Comparison of ENCODE assay signal across 14 mouse cellular contexts in the genomic region with DNA sequence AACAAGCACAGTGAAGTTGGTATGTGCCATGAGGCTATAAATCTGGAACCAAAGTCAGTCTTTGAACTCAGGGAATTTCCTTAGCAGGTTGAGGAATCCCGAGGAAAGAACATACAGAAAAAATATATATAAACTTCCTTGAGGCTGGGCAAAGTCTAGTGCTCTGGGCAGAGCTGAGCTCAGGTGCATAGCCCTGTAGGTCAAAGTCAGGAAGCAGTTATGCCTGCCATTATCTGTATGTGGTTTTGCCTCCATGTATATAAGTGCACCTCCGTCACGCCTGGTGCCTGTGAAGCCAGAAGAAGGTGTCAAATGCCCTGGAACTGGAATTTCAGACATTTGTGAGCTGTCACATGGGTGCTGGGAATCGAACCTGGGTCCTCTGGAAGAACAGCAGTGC. TPM values are rescaled to one million over a fixed set of nuclear protein-coding genes. Genes with fewer than 3 reads are reported as not detected.
A peak's percentile ranks its signal among the peaks of the same experiment; 100 is the strongest.
DNase-seq lines count a peak whose midpoint lies in the region; ATAC-seq lines count a peak whose summit lies in the region.
"Had no signal": no experiment of that assay in that cellular context is flagged by ENCODE, and none has a peak within 500 bp of the region (broad histone marks: within the 10 kb centered on the region; RNA-seq: fewer than 3 reads in every experiment).

No protein-coding gene starts in this region.

- ATAC-seq in hindbrain, embryonic 15.5 days (ENCODE audit: low FRiP score, low read depth), result no peak
- no peak for ATAC-seq in hindbrain, embryonic 16.5 days
- no peak for ATAC-seq in midbrain, embryonic 13.5 days
- ATAC-seq in midbrain, embryonic 15.5 days (replicated peaks), result no peak
- ATAC-seq in erythroid progenitor cell, adult 5-6 weeks (replicated peaks; ENCODE audit: low FRiP score, poor library complexity, severe bottlenecking), result no peak

- H3K9ac ChIP-seq in hindbrain, embryonic 15.5 days, result no peak overlapping the region
- H3K9ac ChIP-seq in hindbrain, embryonic 16.5 days (ENCODE audit: low read depth, low read length), result no peak overlapping the region
- no peak overlapping the region for H3K9ac ChIP-seq in midbrain, embryonic 13.5 days (replicated peaks)
- no peak overlapping the region for H3K9ac ChIP-seq in midbrain, embryonic 15.5 days

- H3K27me3 ChIP-seq in hindbrain, embryonic 15.5 days, result no peaks in the 10 kb centered on the region
- H3K27me3 ChIP-seq in hindbrain, embryonic 16.5 days (replicated peaks; ENCODE audit: control insufficient read depth, insufficient read depth, low read length), result no peaks in the 10 kb centered on the region
- H3K27me3 ChIP-seq in midbrain, embryonic 13.5 days, result no peaks in the 10 kb centered on the region
- no peaks in the 10 kb centered on the region for H3K27me3 ChIP-seq in midbrain, embryonic 15.5 days (replicated peaks)
- H3K27me3 ChIP-seq: midbrain, embryonic 12.5 days had no signal

- no peaks in the 10 kb centered on the region for H3K9me3 ChIP-seq in hindbrain, embryonic 15.5 days
- H3K9me3 ChIP-seq in hindbrain, embryonic 16.5 days (ENCODE audit: control insufficient read depth, low read length), result no peaks in the 10 kb centered on the region
- H3K9me3 ChIP-seq in midbrain, embryonic 13.5 days, result no peaks in the 10 kb centered on the region
- H3K9me3 ChIP-seq in midbrain, embryonic 15.5 days, result no peaks in the 10 kb centered on the region
- H3K9me3 ChIP-seq: midbrain, embryonic 12.5 days had no signal

- WGBS in hindbrain, embryonic 15.5 days, result 88% methylated on average over 4 of the region's 4 CpGs
- 86% methylated on average over 4 of the region's 4 CpGs for WGBS in hindbrain, embryonic 16.5 days
- 90% methylated on average over 4 of the region's 4 CpGs for WGBS in midbrain, embryonic 13.5 days
- WGBS in midbrain, embryonic 15.5 days, result 88% methylated on average over 4 of the region's 4 CpGs

- H3K36me3 ChIP-seq in hindbrain, embryonic 15.5 days, result peaks cover 16% of the 10 kb centered on the region
- peaks cover 17% of the 10 kb centered on the region for H3K36me3 ChIP-seq in hindbrain, embryonic 16.5 days (ENCODE audit: control insufficient read depth, insufficient read depth, low read length)
- peaks cover 33% of the 10 kb centered on the region for H3K36me3 ChIP-seq in midbrain, embryonic 13.5 days
- H3K36me3 ChIP-seq in midbrain, embryonic 15.5 days (replicated peaks), result peaks cover 13% of the 10 kb centered on the region; the same call in 1 of the 2 replicates

- H3K4me3 ChIP-seq in hindbrain, embryonic 15.5 days, result no peak overlapping the region
- no peak overlapping the region for H3K4me3 ChIP-seq in hindbrain, embryonic 16.5 days (ENCODE audit: low read length)
- no peak overlapping the region for H3K4me3 ChIP-seq in midbrain, embryonic 13.5 days (replicated peaks)
- no peak overlapping the region for H3K4me3 ChIP-seq in midbrain, embryonic 15.5 days

- no peak overlapping the region for H3K27ac ChIP-seq in hindbrain, embryonic 15.5 days (replicated peaks)
- H3K27ac ChIP-seq in hindbrain, embryonic 16.5 days (ENCODE audit: low read depth, low read length), result no peak overlapping the region
- H3K27ac ChIP-seq in midbrain, embryonic 13.5 days, result no peak overlapping the region
- no peak overlapping the region for H3K27ac ChIP-seq in midbrain, embryonic 15.5 days
- H3K27ac ChIP-seq: midbrain, embryonic 12.5 days had no signal

- DNase-seq in adrenal gland, postnatal 10 days, result peak; percentile 1
- DNase-seq in adrenal gland, adult 8-10 months, result no peak
- DNase-seq in natural killer cell, adult 2 months (ENCODE audit: low spot score in 2 of 2), result no peak
- DNase-seq: cerebellum, adult 8-10 months; heart, postnatal 4 days; kidney, postnatal 4 days; lung, adult 18-20 months; right cerebral cortex, postnatal 25 days had no signal

- H3K4me2 ChIP-seq in hindbrain, embryonic 15.5 days, result peak overlapping the region; percentile 73
- H3K4me2 ChIP-seq in hindbrain, embryonic 16.5 days (ENCODE audit: low read length), result no peak overlapping the region
- H3K4me2 ChIP-seq in midbrain, embryonic 13.5 days (replicated peaks), result peak overlapping the region; percentile 71; the same call in 1 of the 2 replicates
- H3K4me2 ChIP-seq in midbrain, embryonic 15.5 days, result no peak overlapping the region; the same call in 1 of the 2 replicates

- H3K4me1 ChIP-seq in hindbrain, embryonic 15.5 days (replicated peaks), result peaks cover 12% of the 10 kb centered on the region
- H3K4me1 ChIP-seq in hindbrain, embryonic 16.5 days (ENCODE audit: control insufficient read depth, insufficient read depth, low read depth, low read length), result peaks cover 12% of the 10 kb centered on the region
- peaks cover 12% of the 10 kb centered on the region for H3K4me1 ChIP-seq in midbrain, embryonic 13.5 days (replicated peaks)
- H3K4me1 ChIP-seq in midbrain, embryonic 15.5 days, result peaks cover 10% of the 10 kb centered on the region

RNA-seq across cellular contexts. Expression of a gene that starts 2.5 kb away (rescaled TPM):
- 10 to 100 TPM; 16.7 to 19.5 TPM for total RNA-seq in adrenal gland, postnatal 10 days (2021)
- total RNA-seq in adrenal gland, adult 8-10 months (2022), result 10 to 100 TPM; 13.7 to 35.8 (median 23.6) TPM
- 10.9 and 12.1 TPM in 2 replicates for polyA plus RNA-seq in hindbrain, embryonic 15.5 days (2015; fragmentation: Nextera tagmentation; extraction: Ambion mirVana)
- 11.2 and 11.5 TPM in 2 replicates for polyA plus RNA-seq in hindbrain, embryonic 16.5 days (2015; fragmentation: Nextera tagmentation; extraction: Ambion mirVana)
- 13.2 and 14.3 TPM in 2 replicates for polyA plus RNA-seq in midbrain, embryonic 13.5 days (2015; fragmentation: Nextera tagmentation; extraction: Ambion mirVana)
- 12.7 and 14.5 TPM in 2 replicates for polyA plus RNA-seq in midbrain, embryonic 15.5 days (2015; fragmentation: Nextera tagmentation; extraction: Ambion mirVana)
- not detected in 2 replicates for total RNA-seq in erythroid progenitor cell, adult 5-6 weeks (2015; ENCODE audit: low replicate concordance)
- not detected in 2 replicates for total RNA-seq in erythroid progenitor cell, adult 5-6 weeks (2017; ENCODE audit: low replicate concordance)

RNA-seq across cellular contexts. Expression of a gene that starts 18.9 kb away (rescaled TPM):
- total RNA-seq in adrenal gland, postnatal 10 days (2021), result 100 to 1,000 TPM; 110 to 122 TPM
- 100 to 1,000 TPM; 135 to 180 (median 162) TPM for total RNA-seq in adrenal gland, adult 8-10 months (2022)
- polyA plus RNA-seq in hindbrain, embryonic 15.5 days (2015; fragmentation: Nextera tagmentation; extraction: Ambion mirVana), result 68.7 and 75.0 TPM in 2 replicates
- 72.2 and 75.6 TPM in 2 replicates for polyA plus RNA-seq in hindbrain, embryonic 16.5 days (2015; fragmentation: Nextera tagmentation; extraction: Ambion mirVana)
- polyA plus RNA-seq in midbrain, embryonic 13.5 days (2015; fragmentation: Nextera tagmentation; extraction: Ambion mirVana), result 59.8 and 65.4 TPM in 2 replicates
- polyA plus RNA-seq in midbrain, embryonic 15.5 days (2015; fragmentation: Nextera tagmentation; extraction: Ambion mirVana), result 71.2 and 72.1 TPM in 2 replicates
- total RNA-seq in erythroid progenitor cell, adult 5-6 weeks (2015; ENCODE audit: low replicate concordance), result 510 and 532 TPM in 2 replicates
- total RNA-seq in erythroid progenitor cell, adult 5-6 weeks (2017; ENCODE audit: low replicate concordance), result 271 and 392 TPM in 2 replicates

RNA-seq across cellular contexts. Expression of a gene that starts 20.9 kb away (rescaled TPM):
- 1 to 10 TPM in 1 of 2 experiments, under 1 TPM in 1; 0.93 to 1.1 TPM for total RNA-seq in adrenal gland, postnatal 10 days (2021)
- total RNA-seq in adrenal gland, adult 8-10 months (2022), result 10 to 100 TPM in 2 of 4 experiments, 1 to 10 TPM in 2; 5.5 to 32.9 (median 15.0) TPM
- polyA plus RNA-seq in hindbrain, embryonic 15.5 days (2015; fragmentation: Nextera tagmentation; extraction: Ambion mirVana), result 0.77 and 1.1 TPM in 2 replicates
- 0.63 and 0.80 TPM in 2 replicates for polyA plus RNA-seq in hindbrain, embryonic 16.5 days (2015; fragmentation: Nextera tagmentation; extraction: Ambion mirVana)
- 0.44 and 0.86 TPM in 2 replicates for polyA plus RNA-seq in midbrain, embryonic 13.5 days (2015; fragmentation: Nextera tagmentation; extraction: Ambion mirVana)
- polyA plus RNA-seq in midbrain, embryonic 15.5 days (2015; fragmentation: Nextera tagmentation; extraction: Ambion mirVana), result 0.60 and 1.0 TPM in 2 replicates
- total RNA-seq in erythroid progenitor cell, adult 5-6 weeks (2015; ENCODE audit: low replicate concordance), result not detected in 2 replicates
- total RNA-seq in erythroid progenitor cell, adult 5-6 weeks (2017; ENCODE audit: low replicate concordance), result not detected in 2 replicates
- total RNA-seq: heart, postnatal 4 days had no signal

RNA-seq across cellular contexts. Expression of a gene that starts 24.1 kb away (rescaled TPM):
- 10 to 100 TPM; 40.3 to 46.7 TPM for total RNA-seq in adrenal gland, postnatal 10 days (2021)
- total RNA-seq in adrenal gland, adult 8-10 months (2022), result 10 to 100 TPM; 55.6 to 59.0 (median 58.2) TPM
- 62.8 and 65.3 TPM in 2 replicates for polyA plus RNA-seq in hindbrain, embryonic 15.5 days (2015; fragmentation: Nextera tagmentation; extraction: Ambion mirVana)
- polyA plus RNA-seq in hindbrain, embryonic 16.5 days (2015; fragmentation: Nextera tagmentation; extraction: Ambion mirVana), result 61.8 and 62.3 TPM in 2 replicates
- polyA plus RNA-seq in midbrain, embryonic 13.5 days (2015; fragmentation: Nextera tagmentation; extraction: Ambion mirVana), result 81.3 and 87.2 TPM in 2 replicates
- 58.9 and 62.2 TPM in 2 replicates for polyA plus RNA-seq in midbrain, embryonic 15.5 days (2015; fragmentation: Nextera tagmentation; extraction: Ambion mirVana)
- total RNA-seq in erythroid progenitor cell, adult 5-6 weeks (2015; ENCODE audit: low replicate concordance), result 45.4 and 74.2 TPM in 2 replicates
- total RNA-seq in erythroid progenitor cell, adult 5-6 weeks (2017; ENCODE audit: low replicate concordance), result 51.3 and 53.0 TPM in 2 replicates

RNA-seq across cellular contexts. Expression of a gene that starts 24.4 kb away (rescaled TPM):
- under 1 TPM; 0.42 to 0.58 TPM for total RNA-seq in adrenal gland, postnatal 10 days (2021)
- total RNA-seq in adrenal gland, adult 8-10 months (2022), result 1 to 10 TPM in 1 of 4 experiments, under 1 TPM in 3; 0.35 to 1.3 (median 0.47) TPM
- polyA plus RNA-seq in hindbrain, embryonic 15.5 days (2015; fragmentation: Nextera tagmentation; extraction: Ambion mirVana), result 0.63 and 0.65 TPM in 2 replicates
- polyA plus RNA-seq in hindbrain, embryonic 16.5 days (2015; fragmentation: Nextera tagmentation; extraction: Ambion mirVana), result 0.53 and 0.71 TPM in 2 replicates
- polyA plus RNA-seq in midbrain, embryonic 13.5 days (2015; fragmentation: Nextera tagmentation; extraction: Ambion mirVana), result 1.1 and 1.5 TPM in 2 replicates
- polyA plus RNA-seq in midbrain, embryonic 15.5 days (2015; fragmentation: Nextera tagmentation; extraction: Ambion mirVana), result 0.52 and 1.2 TPM in 2 replicates
- not detected in 2 replicates for total RNA-seq in erythroid progenitor cell, adult 5-6 weeks (2015; ENCODE audit: low replicate concordance)
- 0.90 TPM in 1 of 2 replicates, not detected in the other for total RNA-seq in erythroid progenitor cell, adult 5-6 weeks (2017; ENCODE audit: low replicate concordance)

Comparison
In these comparisons a context has a peak if more than half of its experiments do, and no peak if none do; other contexts are left out.
1. H3K4me2 ChIP-seq: peak in hindbrain, embryonic 15.5 days (single experiment) and midbrain, embryonic 13.5 days (single experiment); none in hindbrain, embryonic 16.5 days (single experiment) and midbrain, embryonic 15.5 days (single experiment).